ENCODE assay signal across 15 mouse cellular contexts in the genomic region with DNA sequence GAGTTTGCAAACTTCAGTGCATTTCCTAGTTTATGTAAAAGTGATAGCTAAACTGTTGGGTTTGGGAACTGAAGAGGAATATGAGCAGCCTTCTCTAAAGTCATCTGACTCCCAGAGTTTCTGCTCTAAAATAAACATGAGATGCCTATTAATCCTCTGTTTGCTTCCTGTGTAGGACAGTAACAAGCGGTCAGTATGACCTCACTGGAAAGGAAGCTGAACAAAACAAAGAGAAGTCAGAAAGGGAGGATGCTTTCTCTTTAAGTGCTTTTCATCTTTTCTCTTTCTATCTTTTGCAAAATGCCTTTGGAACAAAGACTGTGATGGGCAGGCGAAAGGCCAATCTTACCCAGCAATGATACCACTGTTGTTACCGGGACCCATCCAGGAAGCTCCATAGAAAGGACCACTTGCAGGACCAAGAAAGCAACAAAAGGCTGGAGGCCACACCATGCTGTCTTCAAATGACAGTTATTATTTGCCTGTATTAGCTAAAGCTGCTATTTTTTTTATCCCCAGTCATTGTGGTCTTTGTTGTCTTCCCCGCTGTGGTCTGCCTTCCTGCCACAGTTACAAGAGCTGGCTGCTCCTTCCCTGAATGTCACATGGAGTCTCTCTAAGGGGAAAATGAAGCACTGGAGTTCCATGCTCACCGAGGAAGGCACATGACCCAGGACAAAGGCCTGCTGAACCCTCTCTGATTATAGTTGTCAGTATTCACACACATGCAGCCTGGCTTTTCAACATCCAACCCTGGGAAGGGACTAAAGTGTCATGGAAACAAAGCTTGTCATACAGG.
A peak's percentile ranks its signal among the peaks of the same experiment; 100 is the strongest.
DNase-seq lines count a peak whose midpoint lies in the region; ATAC-seq and TF ChIP-seq lines count a peak whose summit lies in the region.
"Had no signal": no experiment of that assay in that cellular context is flagged by ENCODE, and none has a peak within 500 bp of the region (broad histone marks: within the 10 kb centered on the region; RNA-seq: fewer than 3 reads in every experiment).

No protein-coding gene starts in this region.

- H3K4me1 ChIP-seq in midbrain, embryonic 10.5 days: peaks cover 9% of the 10 kb centered on the region
- H3K4me1 ChIP-seq in midbrain, postnatal 0 days (ENCODE audit: insufficient read depth, low read length): no peaks in the 10 kb centered on the region
- H3K4me1 ChIP-seq in midbrain, embryonic 16.5 days (ENCODE audit: control insufficient read depth, insufficient read depth, low read length): no peaks in the 10 kb centered on the region; the same call in 1 of the 2 replicates
- H3K4me1 ChIP-seq: embryonic facial prominence, embryonic 13.5 days; liver, embryonic 13.5 days had no signal

- DNase-seq in kidney, adult 9 months: peak; percentile 2
- DNase-seq in kidney, postnatal 14 days: no peak
- DNase-seq in midbrain, embryonic 10.5 days (ENCODE audit: low spot score): no peak
- DNase-seq in midbrain, postnatal 0 days (ENCODE audit: low spot score): no peak
- peak; percentile 6 for DNase-seq in embryo, embryonic 9.5 days (ENCODE audit: extremely low spot score)
- DNase-seq: adrenal gland, postnatal 14 days; cerebellum, adult 11-12 months; liver, embryonic 13.5 days; thymus, postnatal 4 days had no signal

- peak overlapping the region; percentile 59; the same call in 1 of the 2 replicates for H3K27ac ChIP-seq in midbrain, embryonic 10.5 days (replicated peaks)
- H3K27ac ChIP-seq in midbrain, postnatal 0 days (ENCODE audit: low read depth, low read length): no peak overlapping the region
- H3K27ac ChIP-seq in midbrain, embryonic 16.5 days (ENCODE audit: low read length): no peak overlapping the region
- H3K27ac ChIP-seq: embryonic facial prominence, embryonic 13.5 days; left cerebral cortex, adult 2 months; liver, embryonic 13.5 days; neural tube, embryonic 12.5 days had no signal

- no peak for ATAC-seq in midbrain, postnatal 0 days (ENCODE audit: low FRiP score)
- ATAC-seq in midbrain, embryonic 16.5 days: peak; percentile 39; the same call in 1 of the 2 replicates
- ATAC-seq in erythroid progenitor cell, adult 5-6 weeks (replicated peaks; ENCODE audit: low FRiP score, poor library complexity, severe bottlenecking): no peak

- no peak overlapping the region for H3K4me2 ChIP-seq in midbrain, postnatal 0 days (ENCODE audit: low read depth, low read length, poor library complexity, severe bottlenecking)
- H3K4me2 ChIP-seq in midbrain, embryonic 16.5 days (ENCODE audit: low read length): no peak overlapping the region
- H3K4me2 ChIP-seq: embryonic facial prominence, embryonic 13.5 days; liver, embryonic 13.5 days; neural tube, embryonic 12.5 days had no signal

- 64% methylated on average over 5 of the region's 5 CpGs for WGBS in midbrain, embryonic 10.5 days
- 42% methylated on average over 5 of the region's 5 CpGs for WGBS in midbrain, postnatal 0 days
- WGBS in midbrain, embryonic 16.5 days: 29% methylated on average over 5 of the region's 5 CpGs

- peaks cover 17% of the 10 kb centered on the region for H3K27me3 ChIP-seq in midbrain, embryonic 10.5 days (ENCODE audit: low read depth, poor library complexity, severe bottlenecking)
- H3K27me3 ChIP-seq in midbrain, postnatal 0 days (ENCODE audit: insufficient read depth, low read length): no peaks in the 10 kb centered on the region
- H3K27me3 ChIP-seq in midbrain, embryonic 16.5 days (ENCODE audit: control insufficient read depth, insufficient read depth, low read depth, low read length): no peaks in the 10 kb centered on the region
- H3K27me3 ChIP-seq: CH12.LX; embryonic facial prominence, embryonic 13.5 days; liver, embryonic 13.5 days; neural tube, embryonic 12.5 days had no signal

- no peak for TF ChIP-seq CTCF in midbrain, postnatal 0 days (IDR thresholded peaks at IDR 0.05)

- H3K36me3 ChIP-seq in midbrain, embryonic 10.5 days: no peaks in the 10 kb centered on the region
- no peaks in the 10 kb centered on the region for H3K36me3 ChIP-seq in midbrain, postnatal 0 days (ENCODE audit: insufficient read depth, low read length)
- H3K36me3 ChIP-seq in midbrain, embryonic 16.5 days (ENCODE audit: control insufficient read depth, insufficient read depth, low read length): no peaks in the 10 kb centered on the region
- H3K36me3 ChIP-seq: embryonic facial prominence, embryonic 13.5 days; liver, embryonic 13.5 days; neural tube, embryonic 12.5 days had no signal

- no peak overlapping the region for H3K4me3 ChIP-seq in midbrain, embryonic 10.5 days
- no peak overlapping the region for H3K4me3 ChIP-seq in midbrain, postnatal 0 days (ENCODE audit: low read depth, low read length)
- H3K4me3 ChIP-seq in midbrain, embryonic 16.5 days (ENCODE audit: low read depth, low read length): no peak overlapping the region
- H3K4me3 ChIP-seq: embryonic facial prominence, embryonic 13.5 days; left cerebral cortex, adult 2 months; liver, embryonic 13.5 days; neural tube, embryonic 12.5 days had no signal

- no peaks in the 10 kb centered on the region for H3K9me3 ChIP-seq in midbrain, embryonic 10.5 days (replicated peaks)
- H3K9me3 ChIP-seq in midbrain, postnatal 0 days (ENCODE audit: low read length): no peaks in the 10 kb centered on the region
- H3K9me3 ChIP-seq in midbrain, embryonic 16.5 days (replicated peaks; ENCODE audit: control insufficient read depth, low read length, poor library complexity, severe bottlenecking): no peaks in the 10 kb centered on the region
- H3K9me3 ChIP-seq: embryonic facial prominence, embryonic 13.5 days; liver, embryonic 13.5 days; neural tube, embryonic 12.5 days had no signal

- no peak overlapping the region for H3K9ac ChIP-seq in midbrain, postnatal 0 days (replicated peaks; ENCODE audit: low read length, poor library complexity, severe bottlenecking)
- no peak overlapping the region for H3K9ac ChIP-seq in midbrain, embryonic 16.5 days (ENCODE audit: low read depth, low read length)
- H3K9ac ChIP-seq: embryonic facial prominence, embryonic 13.5 days; liver, embryonic 13.5 days; neural tube, embryonic 12.5 days had no signal

Comparison
In these comparisons a context has a peak if more than half of its experiments do, and no peak if none do; other contexts are left out.
1. DNase-seq: peak in kidney, adult 9 months (single experiment) and embryo, embryonic 9.5 days (single experiment); none in kidney, postnatal 14 days (single experiment), midbrain, embryonic 10.5 days (single experiment) and midbrain, postnatal 0 days (single experiment).